11 mouse cellular contexts compared by ENCODE assay signal in genomic region chr5:5211034-5211779, GRCm38 (mm10).
DNase-seq lines count a peak whose midpoint lies in the region; ATAC-seq and TF ChIP-seq lines count a peak whose summit lies in the region.
"Had no signal": no experiment of that assay in that cellular context is flagged by ENCODE, and none has a peak within 500 bp of the region (broad histone marks: within the 10 kb centered on the region; RNA-seq: fewer than 3 reads in every experiment).

No protein-coding gene starts in this region.

- H3K4me1 ChIP-seq in forebrain, embryonic 14.5 days (ENCODE audit: control insufficient read depth, insufficient read depth, low read length): peaks cover 3% of the 10 kb centered on the region; the same call in 1 of the 2 replicates
- no peaks in the 10 kb centered on the region for H3K4me1 ChIP-seq in forebrain, embryonic 10.5 days
- no peaks in the 10 kb centered on the region for H3K4me1 ChIP-seq in intestine, postnatal 0 days (replicated peaks; ENCODE audit: control insufficient read depth, insufficient read depth, low read length)
- H3K4me1 ChIP-seq: hindbrain, embryonic 10.5 days had no signal

- intact Hi-C loops in left cerebral cortex, postnatal 36 days (cut with DNase I): no loop called here

- no peaks in the 10 kb centered on the region for H3K27me3 ChIP-seq in forebrain, embryonic 14.5 days (replicated peaks; ENCODE audit: control insufficient read depth, insufficient read depth, low read length)
- H3K27me3 ChIP-seq in forebrain, embryonic 10.5 days (ENCODE audit: poor library complexity, severe bottlenecking): no peaks in the 10 kb centered on the region
- no peaks in the 10 kb centered on the region for H3K27me3 ChIP-seq in intestine, postnatal 0 days (replicated peaks; ENCODE audit: control insufficient read depth, insufficient read depth, low read length)

- H3K9ac ChIP-seq in forebrain, embryonic 14.5 days (ENCODE audit: low read length): no peak overlapping the region
- no peak overlapping the region for H3K9ac ChIP-seq in intestine, postnatal 0 days (ENCODE audit: low read depth, low read length)

- DNase-seq in forebrain, embryonic 14.5 days (ENCODE audit: low spot score): peak; percentile 34
- no peak for DNase-seq in forebrain, embryonic 10.5 days (ENCODE audit: extremely low spot score, low spot score)
- DNase-seq in lung, postnatal 25 days (ENCODE audit: low spot score): peak; percentile 18
- no peak for DNase-seq in B cell, adult 2 months
- no peak for DNase-seq in right cerebral cortex, postnatal 14 days
- DNase-seq in left cerebral cortex, postnatal 36 days (ENCODE audit: low spot score in 2 of 2): no peak
- DNase-seq: cerebellum, adult 9-10 months had no signal

- H3K4me2 ChIP-seq in forebrain, embryonic 14.5 days (ENCODE audit: low read length): no peak overlapping the region
- H3K4me2 ChIP-seq in intestine, postnatal 0 days (replicated peaks; ENCODE audit: low read depth): no peak overlapping the region

- 63% methylated on average over 7 of the region's 7 CpGs for WGBS in forebrain, embryonic 14.5 days
- 71% methylated on average over 7 of the region's 7 CpGs for WGBS in forebrain, embryonic 10.5 days
- WGBS in intestine, postnatal 0 days: 21% methylated on average over 7 of the region's 7 CpGs

- ATAC-seq in forebrain, embryonic 14.5 days: no peak; the same call in 1 of the 2 replicates
- ATAC-seq in erythroid progenitor cell, adult 5-6 weeks (replicated peaks; ENCODE audit: low FRiP score, poor library complexity, severe bottlenecking): 0 out of 2 replicates have a peak, but pooled peaks have one; percentile 54
- ATAC-seq in intestine, postnatal 0 days: peak; percentile 49; the same call in 1 of the 2 replicates

- TF ChIP-seq CTCF in intestine, postnatal 0 days (IDR thresholded peaks at IDR 0.05; ENCODE audit: low read depth): no peak

- H3K36me3 ChIP-seq in forebrain, embryonic 14.5 days (ENCODE audit: control insufficient read depth, insufficient read depth, low read length): no peaks in the 10 kb centered on the region
- no peaks in the 10 kb centered on the region for H3K36me3 ChIP-seq in forebrain, embryonic 10.5 days (replicated peaks)
- H3K36me3 ChIP-seq in intestine, postnatal 0 days (ENCODE audit: control insufficient read depth, insufficient read depth): no peaks in the 10 kb centered on the region
- H3K36me3 ChIP-seq: hindbrain, embryonic 10.5 days had no signal

- no peak overlapping the region for H3K4me3 ChIP-seq in forebrain, embryonic 14.5 days (ENCODE audit: low read depth, low read length)
- H3K4me3 ChIP-seq in forebrain, embryonic 10.5 days: no peak overlapping the region
- H3K4me3 ChIP-seq in intestine, postnatal 0 days (ENCODE audit: low read depth, low read length): no peak overlapping the region
- H3K4me3 ChIP-seq: erythroblast, embryonic 14.5 days; hindbrain, embryonic 10.5 days had no signal

- H3K9me3 ChIP-seq in forebrain, embryonic 14.5 days (replicated peaks; ENCODE audit: control insufficient read depth, low read length): no peaks in the 10 kb centered on the region
- no peaks in the 10 kb centered on the region for H3K9me3 ChIP-seq in forebrain, embryonic 10.5 days
- H3K9me3 ChIP-seq in intestine, postnatal 0 days (ENCODE audit: control insufficient read depth): no peaks in the 10 kb centered on the region
- H3K9me3 ChIP-seq: hindbrain, embryonic 10.5 days had no signal

- no peak overlapping the region for H3K27ac ChIP-seq in forebrain, embryonic 14.5 days (ENCODE audit: low read depth, low read length)
- no peak overlapping the region for H3K27ac ChIP-seq in forebrain, embryonic 10.5 days
- H3K27ac ChIP-seq in intestine, postnatal 0 days (ENCODE audit: low read depth, low read length): no peak overlapping the region
- H3K27ac ChIP-seq: hindbrain, embryonic 10.5 days had no signal

Comparison
In these comparisons a context has a peak if more than half of its experiments do, and no peak if none do; other contexts are left out.
1. DNase-seq: peak in forebrain, embryonic 14.5 days (single experiment) and lung, postnatal 25 days (single experiment); none in forebrain, embryonic 10.5 days (single experiment), B cell, adult 2 months (0 of 2), right cerebral cortex, postnatal 14 days (single experiment) and left cerebral cortex, postnatal 36 days (0 of 2).